Mouse (Mus musculus) erythroblast, embryonic 14.5 days (primary cell): Measurements from ENCODE around the gene Vwa7.

Source experiments
- GATA1 ChIP-seq: IDR thresholded peaks from 2 replicates; pipeline ENCODE4 v1.6.1; 2012; ENCODE audit warnings: low read length, inconsistent platforms, mixed read lengths
- TAL1 ChIP-seq: IDR thresholded peaks from 3 replicates; pipeline ENCODE4 v1.6.1; 2012; ENCODE audit warnings: low read length, inconsistent platforms, mixed read lengths

DNA sequence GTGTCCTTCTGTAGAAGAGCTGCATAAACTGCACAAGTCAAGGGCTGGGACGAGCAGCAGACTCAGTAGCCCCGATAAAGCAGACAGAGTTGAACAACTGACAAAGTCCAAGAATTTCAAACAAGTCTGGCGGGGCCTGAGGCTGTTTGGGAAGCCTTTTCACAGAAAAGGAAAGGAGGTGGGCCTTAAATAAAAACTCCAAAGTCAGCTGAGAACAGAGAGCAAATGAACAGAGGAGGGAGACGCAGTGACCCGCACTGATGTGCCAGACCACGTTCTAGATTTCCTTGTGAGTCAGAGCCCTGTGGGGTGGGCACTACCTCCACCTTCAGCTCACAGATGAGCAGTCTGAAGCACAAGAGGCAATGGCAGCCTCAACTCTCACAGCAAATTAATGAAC, 18.5 kb downstream of the Vwa7 start:
- no peak for TF ChIP-seq TAL1
- no peak for TF ChIP-seq GATA1
